Mouse (Mus musculus): ENCODE measurements around the gene Mipep. TPM values are rescaled to one million over a fixed set of nuclear protein-coding genes. Genes with fewer than 3 reads are reported as not detected.

Gene Mipep
- polyA plus RNA-seq, 1 experiment, result not detected

DNA sequence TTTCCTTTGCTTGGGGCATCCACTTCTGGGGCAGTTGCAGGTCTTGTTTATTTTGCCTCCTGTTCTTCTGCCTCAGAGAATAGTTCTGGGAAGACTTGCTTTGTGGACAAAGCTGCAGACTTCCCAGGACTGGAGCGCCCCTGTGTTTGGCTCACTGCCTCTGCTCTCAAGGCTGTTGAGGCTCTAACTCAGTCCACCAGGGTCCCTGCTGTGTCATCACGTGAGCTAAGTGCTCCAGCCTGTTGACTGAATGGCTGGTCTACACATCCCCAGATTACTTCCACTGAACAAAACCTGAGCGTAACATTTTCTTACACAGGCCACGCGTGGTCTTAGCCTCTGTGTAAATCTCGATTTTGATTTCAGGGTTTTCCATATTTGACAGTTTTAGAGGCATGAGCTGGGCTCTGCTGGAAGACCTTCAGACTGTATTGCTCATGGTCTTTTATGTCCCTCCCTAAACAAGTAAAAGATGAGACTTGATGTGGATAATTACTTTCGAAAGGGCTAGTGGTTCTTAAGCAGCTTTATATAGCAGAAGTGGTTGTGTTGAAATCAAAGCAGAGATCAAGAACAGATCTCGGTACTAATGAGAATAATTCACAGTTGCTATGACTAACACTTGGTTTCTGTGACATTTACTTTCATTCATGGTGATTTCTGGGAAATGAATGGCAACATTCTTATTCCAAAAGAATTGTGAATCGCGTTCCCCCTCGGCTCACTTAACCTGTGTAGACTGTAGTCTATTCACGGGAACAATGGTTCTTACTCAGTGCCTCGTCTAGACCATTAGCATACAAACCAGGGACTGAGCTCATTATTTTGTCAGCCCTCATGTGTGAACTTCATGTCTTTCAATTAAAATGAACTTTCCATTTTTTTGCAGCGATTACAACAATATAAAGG is 31.2 kb upstream of the Mipep start:
- no peak for TF ChIP-seq POLR2A (IDR thresholded peaks at IDR 0.05; ENCODE audit: insufficient read depth, low read depth, low read length)
- no peak for TF ChIP-seq CTCF (IDR thresholded peaks at IDR 0.05; ENCODE audit: insufficient read depth, low read depth, low read length)
- Histone ChIP-seq H3K27ac (ENCODE audit: insufficient read depth, low read depth, low read length) (no peak overlapping the region), H3K4me1 (ENCODE audit: control insufficient read depth, insufficient read depth, low read length) (peaks cover 5% of the 10 kb centered on the region; the same call in 1 of the 2 replicates), H3K4me3 (ENCODE audit: insufficient read depth, low read depth, low read length) (no peak overlapping the region)
- 52% methylated on average over 14 of the region's 14 CpGs for WGBS

DNA sequence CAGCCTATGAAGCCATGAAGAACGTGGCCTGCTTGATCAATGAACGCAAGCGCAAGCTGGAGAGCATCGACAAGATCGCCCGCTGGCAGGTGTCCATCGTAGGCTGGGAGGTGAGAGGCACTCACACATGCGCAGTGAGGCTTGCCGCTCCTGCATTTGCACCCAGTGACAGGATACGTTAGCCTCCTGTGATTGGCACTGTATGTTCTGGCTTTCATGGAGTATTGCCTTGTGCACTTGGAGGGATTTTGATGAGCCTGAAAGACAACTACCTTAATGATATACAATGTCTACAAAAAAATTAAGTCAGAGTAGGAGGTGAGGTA is 30.6 kb upstream of the Mipep start:
- Histone ChIP-seq H3K27ac (ENCODE audit: insufficient read depth, low read depth, low read length) (no peak overlapping the region), H3K4me1 (ENCODE audit: control insufficient read depth, insufficient read depth, low read length) (peaks cover 5% of the 10 kb centered on the region; the same call in 1 of the 2 replicates), H3K4me3 (ENCODE audit: insufficient read depth, low read depth, low read length) (no peak overlapping the region)
- TF ChIP-seq POLR2A (IDR thresholded peaks at IDR 0.05; ENCODE audit: insufficient read depth, low read depth, low read length), result no peak
- no peak for TF ChIP-seq CTCF (IDR thresholded peaks at IDR 0.05; ENCODE audit: insufficient read depth, low read depth, low read length)
- WGBS, result 42% methylated on average over 10 of the region's 10 CpGs

DNA sequence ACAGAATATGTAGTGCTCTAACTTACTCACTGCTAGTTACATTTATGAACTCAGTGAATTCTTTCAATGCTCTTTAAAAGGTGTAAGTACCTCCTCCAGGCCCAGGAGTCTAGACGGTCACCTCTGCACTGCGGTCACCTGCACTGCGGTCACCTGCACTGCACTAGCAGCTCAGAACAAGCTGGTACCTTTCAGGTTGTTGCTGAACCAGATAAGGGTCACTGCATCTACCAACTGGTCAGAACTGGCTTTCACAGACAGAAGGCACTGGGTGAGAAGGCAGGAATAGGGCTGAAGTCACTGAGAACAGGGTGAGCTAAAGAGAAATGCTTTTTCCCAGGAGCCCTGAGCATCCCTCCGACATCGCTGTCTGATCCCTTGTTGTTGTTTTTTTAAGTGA is 29.7 kb upstream of the Mipep start:
- TF ChIP-seq CTCF (IDR thresholded peaks at IDR 0.05; ENCODE audit: insufficient read depth, low read depth, low read length), result no peak
- TF ChIP-seq POLR2A (IDR thresholded peaks at IDR 0.05; ENCODE audit: insufficient read depth, low read depth, low read length), result no peak
- Histone ChIP-seq H3K27ac (ENCODE audit: insufficient read depth, low read depth, low read length) (no peak overlapping the region), H3K4me3 (ENCODE audit: insufficient read depth, low read depth, low read length) (no peak overlapping the region), H3K4me1 (ENCODE audit: control insufficient read depth, insufficient read depth, low read length) (peaks cover 5% of the 10 kb centered on the region; the same call in 1 of the 2 replicates)
- 98% methylated on average over 5 of the region's 5 CpGs for WGBS

GRCm38 (mm10) chr14:60756271-60756670 is 28.1 kb upstream of the Mipep start:
- Histone ChIP-seq H3K27ac (ENCODE audit: insufficient read depth, low read depth, low read length) (no peak overlapping the region), H3K4me1 (ENCODE audit: control insufficient read depth, insufficient read depth, low read length) (peaks cover 5% of the 10 kb centered on the region; the same call in 1 of the 2 replicates), H3K4me3 (ENCODE audit: insufficient read depth, low read depth, low read length) (no peak overlapping the region)
- TF ChIP-seq CTCF (IDR thresholded peaks at IDR 0.05; ENCODE audit: insufficient read depth, low read depth, low read length) (no peak), POLR2A (IDR thresholded peaks at IDR 0.05; ENCODE audit: insufficient read depth, low read depth, low read length) (no peak)
- WGBS, result 93% methylated on average over 15 of the region's 15 CpGs

DNA sequence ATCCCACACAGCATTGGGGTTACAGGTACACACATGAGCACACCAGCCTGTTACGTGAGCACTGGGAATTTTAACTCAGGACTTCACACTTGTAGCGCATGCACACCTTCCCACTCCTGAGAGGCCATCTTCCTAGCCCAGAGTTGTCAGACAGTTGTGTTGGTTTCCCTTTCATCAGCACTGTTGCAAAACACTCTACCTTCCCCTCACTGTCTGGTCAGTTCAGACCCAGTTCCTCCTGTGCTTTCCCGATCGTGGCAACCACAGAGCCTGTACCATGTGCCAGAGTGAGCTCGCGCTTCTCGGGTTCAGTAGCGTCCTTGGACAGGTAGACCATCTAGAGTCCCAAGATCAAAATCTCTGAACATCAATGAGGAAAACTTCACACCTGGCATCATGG is 27.1 kb upstream of the Mipep start:
- Histone ChIP-seq H3K27ac (ENCODE audit: insufficient read depth, low read depth, low read length) (no peak overlapping the region), H3K4me3 (ENCODE audit: insufficient read depth, low read depth, low read length) (no peak overlapping the region), H3K4me1 (ENCODE audit: control insufficient read depth, insufficient read depth, low read length) (peaks cover 6% of the 10 kb centered on the region; the same call in 1 of the 2 replicates)
- no peak for TF ChIP-seq POLR2A (IDR thresholded peaks at IDR 0.05; ENCODE audit: insufficient read depth, low read depth, low read length)
- 94% methylated on average over 8 of the region's 8 CpGs for WGBS

DNA sequence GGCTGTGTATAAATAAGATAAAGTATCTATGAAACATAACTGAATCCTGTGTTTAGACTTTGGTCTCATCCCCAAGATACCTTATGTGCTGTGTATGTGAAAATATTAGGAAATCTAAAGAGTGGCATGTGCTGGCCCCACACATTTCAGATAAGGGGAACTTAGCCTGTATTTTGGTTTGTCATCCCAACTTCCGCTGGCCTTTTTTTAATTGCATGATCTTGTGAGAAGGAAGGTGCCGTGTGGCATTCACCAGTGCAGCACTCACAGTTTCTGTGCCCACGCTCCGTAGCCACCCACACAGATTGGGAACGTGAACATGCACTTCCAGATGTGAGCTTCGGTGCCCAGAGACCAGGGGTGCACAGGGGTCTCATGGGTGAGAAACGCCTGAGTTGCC is 26.7 kb upstream of the Mipep start:
- 89% methylated on average over 7 of the region's 7 CpGs for WGBS
- peaks cover 7% of the 10 kb centered on the region; the same call in 1 of the 2 replicates for H3K4me1 ChIP-seq (ENCODE audit: control insufficient read depth, insufficient read depth, low read length)
- no peak for TF ChIP-seq POLR2A (IDR thresholded peaks at IDR 0.05; ENCODE audit: insufficient read depth, low read depth, low read length)
- TF ChIP-seq CTCF (IDR thresholded peaks at IDR 0.05; ENCODE audit: insufficient read depth, low read depth, low read length), result no peak
- H3K4me3 ChIP-seq (ENCODE audit: insufficient read depth, low read depth, low read length), result no peak overlapping the region
- H3K27ac ChIP-seq (ENCODE audit: insufficient read depth, low read depth, low read length), result no peak overlapping the region

- 94% methylated on average over 8 of the region's 8 CpGs for WGBS
- Histone ChIP-seq H3K4me1 (ENCODE audit: control insufficient read depth, insufficient read depth, low read length) (peaks cover 5% of the 10 kb centered on the region; the same call in 1 of the 2 replicates), H3K27ac (ENCODE audit: insufficient read depth, low read depth, low read length) (no peak overlapping the region), H3K4me3 (ENCODE audit: insufficient read depth, low read depth, low read length) (no peak overlapping the region)
- no peak for TF ChIP-seq POLR2A (IDR thresholded peaks at IDR 0.05; ENCODE audit: insufficient read depth, low read depth, low read length)
- TF ChIP-seq CTCF (IDR thresholded peaks at IDR 0.05; ENCODE audit: insufficient read depth, low read depth, low read length), result no peak
Observed at GRCm38 (mm10) chr14:60759097-60759496, 25.3 kb upstream of the Mipep start.

DNA sequence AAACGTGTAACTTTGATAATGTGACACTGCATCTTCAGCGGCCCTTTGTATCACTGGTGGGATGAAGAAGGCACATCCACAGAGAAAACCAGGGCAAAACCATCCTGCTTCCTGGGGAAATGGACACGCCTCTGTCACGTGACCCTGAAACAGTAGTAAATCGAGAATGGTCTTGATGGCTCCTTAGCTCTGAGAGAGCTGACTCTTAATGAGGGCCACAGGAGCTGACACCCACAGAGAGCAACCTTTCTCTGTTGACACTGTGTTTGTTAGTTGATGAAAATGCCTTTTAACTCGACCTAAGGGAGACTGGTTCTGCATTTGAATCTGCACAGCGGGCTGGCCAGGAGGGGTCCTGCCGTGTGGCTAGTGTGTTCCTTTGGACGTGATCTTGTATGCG is 22.6 kb upstream of the Mipep start:
- Histone ChIP-seq H3K4me1 (ENCODE audit: control insufficient read depth, insufficient read depth, low read length) (peaks cover 10% of the 10 kb centered on the region), H3K4me3 (ENCODE audit: insufficient read depth, low read depth, low read length) (no peak overlapping the region), H3K27ac (ENCODE audit: insufficient read depth, low read depth, low read length) (no peak overlapping the region)
- TF ChIP-seq CTCF (IDR thresholded peaks at IDR 0.05; ENCODE audit: insufficient read depth, low read depth, low read length) (no peak), POLR2A (IDR thresholded peaks at IDR 0.05; ENCODE audit: insufficient read depth, low read depth, low read length) (no peak)
- WGBS, result 74% methylated on average over 10 of the region's 10 CpGs

- Histone ChIP-seq H3K4me3 (ENCODE audit: insufficient read depth, low read depth, low read length) (no peak overlapping the region), H3K4me1 (ENCODE audit: control insufficient read depth, insufficient read depth, low read length) (peaks cover 10% of the 10 kb centered on the region), H3K27ac (ENCODE audit: insufficient read depth, low read depth, low read length) (no peak overlapping the region)
- TF ChIP-seq CTCF (IDR thresholded peaks at IDR 0.05; ENCODE audit: insufficient read depth, low read depth, low read length) (no peak), POLR2A (IDR thresholded peaks at IDR 0.05; ENCODE audit: insufficient read depth, low read depth, low read length) (no peak)
- WGBS, result 64% methylated on average over 7 of the region's 7 CpGs
Observed at GRCm38 (mm10) chr14:60762754-60763153, 21.6 kb upstream of the Mipep start.
